Mouse (Mus musculus) naive thymus-derived CD4-positive, alpha-beta T cell, adult 5 months (primary cell): ENCODE results near the gene Frmd7. TPM values are rescaled to one million over a fixed set of nuclear protein-coding genes. Genes with fewer than 3 reads are reported as not detected.

ENCODE experiments used
- polyA plus RNA-seq: library from polyadenylated mRNA; unstranded; fragments of 100-300 nt; shearing (Covaris generic); gene quantifications from one replicate; pipeline ENCODE4 v1.2.1, GENCODE M21; 2017

The Frmd7 gene
- not detected for polyA plus RNA-seq

DNA sequence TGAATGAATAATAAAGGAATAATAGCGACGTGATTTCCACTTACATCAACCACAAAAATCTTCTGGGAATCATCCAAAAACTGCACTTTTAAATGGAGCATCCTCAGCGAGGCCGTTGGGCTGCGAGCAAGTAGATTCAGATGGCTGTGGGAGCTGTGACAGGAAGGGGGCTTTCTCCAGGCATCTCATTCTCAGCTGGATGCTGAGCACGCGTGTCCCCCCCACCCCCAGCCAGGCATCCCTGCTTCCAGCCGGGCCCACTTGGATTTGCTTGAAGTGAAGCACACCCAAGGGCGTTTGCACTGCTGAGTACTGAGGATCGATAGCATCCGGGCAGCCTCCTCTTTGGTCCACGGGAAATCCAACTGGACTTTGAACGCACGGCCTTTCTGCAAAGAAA, at the start of gene Frmd7:
Gene Frmd7, minus strand, starts transcription at position 101 of the 400 bp plus-strand sequence.

Other genes with a start within 250 kb of the Frmd7 start
- 89.2 TPM for gene Stk26, start 101.7 kb downstream of the Frmd7 start, polyA plus RNA-seq
- 16.9 TPM for gene Rap2c, start 75.3 kb upstream of the Frmd7 start, polyA plus RNA-seq